Mouse (Mus musculus) lung, embryonic 15.5 days (tissue): ENCODE measurements at regions not wholly inside any gene's neighbourhood (a gene's known extent, or its start where the extent isn't known, plus 50 kb on each side); places are given as distances from the start of the nearest gene placed in this dataset.
"Not testable (repeated sequence)": the region's sequence is repeated elsewhere in the genome, so short reads cannot be mapped to it uniquely, and the experiment has no call there.

Experiments used
- ATAC-seq: fragments of 200-750 bp; cut with Nextera tagmentation; 2 replicates; pipeline ENCODE4 v1.8.0; 2017; ENCODE audit warnings: moderate number of reproducible peaks, borderline replicate concordance; ENCODE audit not compliant: low FRiP score, low TSS enrichment; ENCODE audit errors: extremely low read depth
- H3K27ac ChIP-seq: fragments of 300-500 bp; sonication (generic); 2 replicates; pipeline ENCODE4 v1.5.1; 2015; ENCODE audit warnings: moderate library complexity, mild to moderate bottlenecking, inconsistent platforms
- H3K27me3 ChIP-seq: fragments of 300-500 bp; sonication (generic); 2 replicates; pipeline ENCODE4 v1.6.1; 2015; ENCODE audit warnings: inconsistent platforms
- H3K36me3 ChIP-seq: fragments of 300-500 bp; sonication (generic); 2 replicates; pipeline ENCODE4 v1.6.1; 2015; ENCODE audit warnings: inconsistent platforms
- H3K4me1 ChIP-seq: fragments of 300-500 bp; sonication (generic); 2 replicates; pipeline ENCODE4 v1.6.1; 2015; ENCODE audit warnings: inconsistent platforms
- H3K4me2 ChIP-seq: fragments of 300-500 bp; sonication (generic); 2 replicates; pipeline ENCODE4 v1.6.1; 2015; ENCODE audit warnings: inconsistent platforms, mild to moderate bottlenecking, moderate library complexity
- H3K4me3 ChIP-seq: fragments of 300-500 bp; sonication (generic); 2 replicates; pipeline ENCODE4 v1.5.1; 2015; ENCODE audit warnings: mild to moderate bottlenecking, inconsistent platforms
- H3K9ac ChIP-seq: fragments of 300-500 bp; sonication (generic); 2 replicates; pipeline ENCODE4 v1.6.1; 2015; ENCODE audit warnings: inconsistent platforms
- H3K9me3 ChIP-seq: fragments of 300-500 bp; sonication (generic); 2 replicates; pipeline ENCODE4 v1.6.1; 2016; ENCODE audit warnings: inconsistent platforms
- WGBS: fragments of 180-500 bp; shearing (Covaris S2); methylation state at CpG from one replicate; pipeline ENCODE4 v1.1.7; 2015; 5-methylcytosine and 5-hydroxymethylcytosine counted together

DNA sequence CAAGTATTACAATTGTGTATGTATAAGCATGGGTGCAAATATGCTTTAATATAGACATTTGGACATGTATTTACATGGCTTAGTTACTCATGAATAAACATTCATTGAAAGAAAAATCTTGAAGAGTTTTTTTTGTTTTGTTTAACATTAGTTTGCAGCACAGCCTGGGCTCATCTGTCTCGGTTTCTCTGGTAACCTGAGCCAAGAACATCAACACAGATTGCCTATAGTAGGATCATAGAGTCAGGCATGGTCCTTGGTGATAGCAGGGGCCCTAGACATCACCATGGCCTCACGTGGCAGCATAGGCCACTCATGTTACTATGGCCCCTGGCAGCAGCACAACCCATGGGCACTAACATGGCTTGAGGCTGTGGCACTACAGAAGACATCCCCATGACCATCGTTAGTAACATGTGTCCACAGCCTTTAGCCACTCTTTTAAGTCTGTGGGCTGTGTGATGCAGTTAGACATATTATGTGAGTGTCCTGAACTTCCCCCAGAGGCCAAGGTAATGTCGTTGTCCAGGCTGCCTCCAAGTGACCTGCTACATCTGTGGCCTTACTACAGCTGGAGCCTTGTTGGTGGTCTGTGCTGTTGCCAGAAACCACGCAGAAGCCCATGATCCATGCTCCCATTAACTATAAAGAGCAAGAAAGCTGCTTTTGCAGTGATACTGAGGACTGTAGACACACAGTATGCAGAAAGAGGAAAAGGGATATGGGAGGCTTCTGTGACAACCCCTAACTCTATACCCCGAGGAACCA is 499.9 kb upstream of the Mdga2 start:
- H3K9ac ChIP-seq, result no peak overlapping the region
- 45% methylated on average over 6 of the region's 6 CpGs for WGBS
- no peaks in the 10 kb centered on the region for H3K9me3 ChIP-seq
- no peak overlapping the region for H3K4me2 ChIP-seq
- H3K4me1 ChIP-seq, result no peaks in the 10 kb centered on the region
- no peak overlapping the region for H3K4me3 ChIP-seq
- H3K27ac ChIP-seq, result no peak overlapping the region
- no peaks in the 10 kb centered on the region for H3K27me3 ChIP-seq
- peak; percentile 80 for ATAC-seq
- no peaks in the 10 kb centered on the region for H3K36me3 ChIP-seq

DNA sequence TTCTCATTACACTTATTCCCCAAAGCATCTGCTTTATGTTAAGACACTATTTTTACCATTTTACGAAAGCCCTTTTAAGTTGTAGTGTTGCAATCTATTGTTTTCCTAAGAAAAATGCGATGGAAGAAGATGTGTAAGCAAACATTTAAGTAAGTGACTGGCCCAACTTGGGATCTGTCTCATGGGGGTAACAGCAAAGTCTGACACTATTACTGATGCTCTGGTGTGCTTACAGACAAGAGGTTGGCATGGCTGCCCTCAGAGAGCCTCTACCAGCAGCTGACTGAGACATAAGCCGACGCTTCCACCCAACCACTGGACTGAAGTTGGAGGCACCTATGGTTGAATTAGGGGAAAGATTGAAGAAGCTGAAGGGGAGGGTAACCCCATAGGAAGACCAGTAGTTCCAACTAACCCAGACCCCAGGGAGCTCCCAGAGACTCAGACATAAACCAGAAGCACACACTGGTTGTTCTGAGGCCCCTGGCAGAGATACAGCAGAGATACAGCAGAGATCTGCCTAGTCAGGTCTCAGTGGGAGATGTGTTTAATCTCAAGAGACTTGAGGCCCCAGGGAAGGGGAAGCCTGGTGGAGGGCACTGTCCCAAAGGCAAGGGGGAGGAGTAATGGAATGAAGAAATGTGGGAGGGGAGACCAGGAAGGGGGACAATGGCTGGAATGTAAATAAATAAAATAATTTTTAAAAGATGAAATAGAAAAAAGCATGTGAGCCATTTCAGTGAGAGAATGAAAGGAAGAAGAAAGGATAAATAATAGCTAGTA is 499.0 kb upstream of the Mdga2 start:
- 67% methylated on average over 4 of the region's 4 CpGs for WGBS
- Histone ChIP-seq H3K27ac (peak overlapping the region; percentile 53), H3K9ac (no peak overlapping the region), H3K27me3 (no peaks in the 10 kb centered on the region), H3K36me3 (no peaks in the 10 kb centered on the region), H3K4me2 (no peak overlapping the region), H3K9me3 (no peaks in the 10 kb centered on the region), H3K4me3 (no peak overlapping the region), H3K4me1 (no peaks in the 10 kb centered on the region)
- peak; percentile 65; the same call in 1 of the 2 replicates for ATAC-seq

DNA sequence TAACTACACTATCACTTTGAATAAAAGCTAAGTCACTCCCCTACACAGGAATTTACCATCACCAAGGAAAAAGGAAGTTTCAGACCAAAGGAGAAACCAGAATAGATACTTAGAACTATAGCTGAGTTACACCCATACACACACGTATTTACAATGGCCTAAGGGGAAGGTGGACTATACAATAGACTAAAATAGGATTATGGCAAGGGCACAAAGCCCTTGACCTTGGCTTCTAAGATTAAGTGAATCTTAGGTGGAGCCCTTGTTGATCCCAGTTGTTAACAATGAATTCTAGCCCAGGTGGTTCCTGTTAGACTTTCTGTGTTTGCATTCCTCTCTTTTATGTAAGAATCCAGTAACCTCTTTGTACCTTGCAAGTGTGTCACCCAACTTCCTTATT is 490.0 kb upstream of the Mdga2 start:
- H3K4me2 ChIP-seq, H3K9me3 ChIP-seq, H3K36me3 ChIP-seq, H3K27me3 ChIP-seq, ATAC-seq, H3K4me3 ChIP-seq, H3K9ac ChIP-seq, H3K4me1 ChIP-seq, H3K27ac ChIP-seq: not testable (repeated sequence)
- WGBS, result 75% methylated on average over 1 of the region's 1 CpGs
